Mouse (Mus musculus): ENCODE measurements around the gene Gm5565. TPM values are rescaled to one million over a fixed set of nuclear protein-coding genes. Genes with fewer than 3 reads are reported as not detected.

Gm5565 gene
- polyA plus RNA-seq, 1 experiment from 2014 or later, result not detected

Other genes starting within 250 kb of the Gm5565 start
- gene Cyp3a25, start 150.9 kb downstream of the Gm5565 start, polyA plus RNA-seq (2014; fragmentation: Nextera tagmentation; extraction: Ambion mirVana), result not detected in 2 replicates
- gene Cyp3a59, start 81.3 kb downstream of the Gm5565 start, polyA plus RNA-seq (2014; fragmentation: Nextera tagmentation; extraction: Ambion mirVana), result not detected in 2 replicates
- gene Gm6309, start 10.2 kb upstream of the Gm5565 start, polyA plus RNA-seq (2014; fragmentation: Nextera tagmentation; extraction: Ambion mirVana), result not detected in 2 replicates
- not detected in 2 replicates for gene 1700001J03Rik, start 24.8 kb upstream of the Gm5565 start, polyA plus RNA-seq (2014; fragmentation: Nextera tagmentation; extraction: Ambion mirVana)
- gene Rnf6, start 61.0 kb upstream of the Gm5565 start, polyA plus RNA-seq (2014; fragmentation: Nextera tagmentation; extraction: Ambion mirVana), result 41.5 and 41.6 TPM in 2 replicates
- gene Cdk8, start 70.7 kb upstream of the Gm5565 start, polyA plus RNA-seq (2014; fragmentation: Nextera tagmentation; extraction: Ambion mirVana), result 23.7 and 26.1 TPM in 2 replicates
- 1.6 and 1.7 TPM in 2 replicates for gene Wasf3, start 224.4 kb upstream of the Gm5565 start, polyA plus RNA-seq (2014; fragmentation: Nextera tagmentation; extraction: Ambion mirVana)

Measured in embryonic facial prominence, embryonic 14.5 days (tissue).